ENCODE assay signal across 10 mouse cellular contexts in genomic region chr13:48798256-48798771, GRCm38 (mm10).
DNase-seq lines count a peak whose midpoint lies in the region; ATAC-seq lines count a peak whose summit lies in the region.
"Had no signal": no experiment of that assay in that cellular context is flagged by ENCODE, and none has a peak within 500 bp of the region (broad histone marks: within the 10 kb centered on the region; RNA-seq: fewer than 3 reads in every experiment).

No protein-coding gene starts in this region.

- 58% methylated on average over 14 of the region's 14 CpGs for WGBS in midbrain, embryonic 10.5 days
- 34% methylated on average over 13 of the region's 14 CpGs for WGBS in midbrain, embryonic 15.5 days
- 23% methylated on average over 14 of the region's 14 CpGs for WGBS in hindbrain, embryonic 16.5 days
- WGBS in stomach, embryonic 15.5 days, result 26% methylated on average over 14 of the region's 14 CpGs

- no peaks in the 10 kb centered on the region for H3K27me3 ChIP-seq in midbrain, embryonic 10.5 days (ENCODE audit: low read depth, poor library complexity, severe bottlenecking)
- no peaks in the 10 kb centered on the region for H3K27me3 ChIP-seq in midbrain, embryonic 15.5 days (replicated peaks)
- H3K27me3 ChIP-seq in hindbrain, embryonic 16.5 days (replicated peaks; ENCODE audit: control insufficient read depth, insufficient read depth, low read length), result no peaks in the 10 kb centered on the region
- no peaks in the 10 kb centered on the region for H3K27me3 ChIP-seq in stomach, embryonic 15.5 days (replicated peaks)
- H3K27me3 ChIP-seq: embryonic facial prominence, embryonic 15.5 days had no signal

- H3K4me3 ChIP-seq in midbrain, embryonic 10.5 days, result no peak overlapping the region
- H3K4me3 ChIP-seq in midbrain, embryonic 15.5 days, result no peak overlapping the region
- H3K4me3 ChIP-seq in hindbrain, embryonic 16.5 days (ENCODE audit: low read length), result no peak overlapping the region
- no peak overlapping the region for H3K4me3 ChIP-seq in stomach, embryonic 15.5 days (replicated peaks)
- H3K4me3 ChIP-seq: embryonic facial prominence, embryonic 15.5 days; limb, embryonic 12.5 days had no signal

- H3K4me2 ChIP-seq in midbrain, embryonic 15.5 days, result no peak overlapping the region
- H3K4me2 ChIP-seq in hindbrain, embryonic 16.5 days (ENCODE audit: low read length), result no peak overlapping the region
- no peak overlapping the region for H3K4me2 ChIP-seq in stomach, embryonic 15.5 days
- H3K4me2 ChIP-seq: embryonic facial prominence, embryonic 15.5 days; limb, embryonic 12.5 days had no signal

- peaks cover 14% of the 10 kb centered on the region for H3K4me1 ChIP-seq in midbrain, embryonic 10.5 days
- no peaks in the 10 kb centered on the region for H3K4me1 ChIP-seq in midbrain, embryonic 15.5 days
- no peaks in the 10 kb centered on the region; the same call in 1 of the 2 replicates for H3K4me1 ChIP-seq in hindbrain, embryonic 16.5 days (ENCODE audit: control insufficient read depth, insufficient read depth, low read depth, low read length)
- peaks cover 24% of the 10 kb centered on the region; the same call in 1 of the 2 replicates for H3K4me1 ChIP-seq in stomach, embryonic 15.5 days
- H3K4me1 ChIP-seq: embryonic facial prominence, embryonic 15.5 days had no signal

- H3K9me3 ChIP-seq in midbrain, embryonic 10.5 days (replicated peaks), result no peaks in the 10 kb centered on the region
- H3K9me3 ChIP-seq in midbrain, embryonic 15.5 days, result no peaks in the 10 kb centered on the region
- H3K9me3 ChIP-seq in hindbrain, embryonic 16.5 days (ENCODE audit: control insufficient read depth, low read length), result no peaks in the 10 kb centered on the region
- H3K9me3 ChIP-seq in stomach, embryonic 15.5 days, result no peaks in the 10 kb centered on the region
- H3K9me3 ChIP-seq: embryonic facial prominence, embryonic 15.5 days; limb, embryonic 12.5 days had no signal

- peak; percentile 23 for DNase-seq in embryo, embryonic 10.5 days (ENCODE audit: low spot score)
- DNase-seq in embryo, embryonic 9.5 days (ENCODE audit: extremely low spot score), result no peak
- DNase-seq in midbrain, embryonic 10.5 days (ENCODE audit: low spot score), result no peak
- DNase-seq in urinary bladder, postnatal 25 days (ENCODE audit: low spot score), result no peak
- no peak for DNase-seq in urinary bladder, postnatal 10 days (ENCODE audit: low spot score)

- peaks cover 25% of the 10 kb centered on the region for H3K36me3 ChIP-seq in midbrain, embryonic 10.5 days
- H3K36me3 ChIP-seq in midbrain, embryonic 15.5 days (replicated peaks), result no peaks in the 10 kb centered on the region; the same call in 1 of the 2 replicates
- H3K36me3 ChIP-seq in hindbrain, embryonic 16.5 days (ENCODE audit: control insufficient read depth, insufficient read depth, low read length), result peaks cover 8% of the 10 kb centered on the region
- H3K36me3 ChIP-seq in stomach, embryonic 15.5 days, result peaks cover 8% of the 10 kb centered on the region

- no peak for ATAC-seq in midbrain, embryonic 15.5 days (replicated peaks)
- peak; percentile 40 for ATAC-seq in hindbrain, embryonic 16.5 days
- peak; percentile 20; the same call in 1 of the 2 replicates for ATAC-seq in stomach, embryonic 15.5 days (ENCODE audit: insufficient read depth, low FRiP score, low read depth)

- H3K27ac ChIP-seq in midbrain, embryonic 10.5 days (replicated peaks), result peak overlapping the region; percentile 52
- H3K27ac ChIP-seq in midbrain, embryonic 15.5 days, result no peak overlapping the region
- H3K27ac ChIP-seq in hindbrain, embryonic 16.5 days (ENCODE audit: low read depth, low read length), result no peak overlapping the region
- H3K27ac ChIP-seq in stomach, embryonic 15.5 days, result peak overlapping the region; percentile 70
- H3K27ac ChIP-seq: embryonic facial prominence, embryonic 15.5 days; limb, embryonic 12.5 days had no signal

- no peak overlapping the region for H3K9ac ChIP-seq in midbrain, embryonic 15.5 days
- no peak overlapping the region for H3K9ac ChIP-seq in hindbrain, embryonic 16.5 days (ENCODE audit: low read depth, low read length)
- no peak overlapping the region for H3K9ac ChIP-seq in stomach, embryonic 15.5 days
- H3K9ac ChIP-seq: embryonic facial prominence, embryonic 15.5 days; limb, embryonic 12.5 days had no signal

Comparison
In these comparisons a context has a peak if more than half of its experiments do, and no peak if none do; other contexts are left out.
1. H3K27ac ChIP-seq: peak in midbrain, embryonic 10.5 days (single experiment) and stomach, embryonic 15.5 days (single experiment); none in midbrain, embryonic 15.5 days (single experiment) and hindbrain, embryonic 16.5 days (single experiment).